Mouse (Mus musculus) hindbrain, embryonic 16.5 days (tissue): ENCODE data around the gene Helb. TPM values are rescaled to one million over a fixed set of nuclear protein-coding genes. Genes with fewer than 3 reads are reported as not detected.
"Not testable (repeated sequence)": the region's sequence is repeated elsewhere in the genome, so short reads cannot be mapped to it uniquely, and the experiment has no call there.

Source experiments
- ATAC-seq: fragments of 200-750 bp; cut with Nextera tagmentation; 2 replicates; pipeline ENCODE4 v1.8.0; 2017; ENCODE audit warnings: moderate TSS enrichment, moderate library complexity
- H3K27ac ChIP-seq: fragments of 300-500 bp; sonication (generic); 2 replicates; pipeline ENCODE4 v1.5.1; 2014; ENCODE audit warnings: low read depth, mild to moderate bottlenecking, control low read depth, low read length, moderate library complexity
- H3K27me3 ChIP-seq: fragments of 300-500 bp; sonication (generic); replicated peaks from 2 replicates; pipeline ENCODE4 v1.6.1; 2014; ENCODE audit warnings: low read length; ENCODE audit not compliant: control insufficient read depth, insufficient read depth
- H3K36me3 ChIP-seq: fragments of 300-500 bp; sonication (generic); 2 replicates; pipeline ENCODE4 v1.6.1; 2014; ENCODE audit warnings: mild to moderate bottlenecking, low read length, moderate library complexity, mixed read lengths; ENCODE audit not compliant: control insufficient read depth, insufficient read depth
- H3K4me1 ChIP-seq: fragments of 300-500 bp; sonication (generic); 2 replicates; pipeline ENCODE4 v1.6.1; 2014; ENCODE audit warnings: low read depth, low read length; ENCODE audit not compliant: control insufficient read depth, insufficient read depth
- H3K4me2 ChIP-seq: fragments of 300-500 bp; sonication (generic); 2 replicates; pipeline ENCODE4 v1.6.1; 2014; ENCODE audit warnings: mild to moderate bottlenecking, low read length, control low read depth, moderate library complexity
- H3K4me3 ChIP-seq: fragments of 300-500 bp; sonication (generic); 2 replicates; pipeline ENCODE4 v1.5.1; 2014; ENCODE audit warnings: mild to moderate bottlenecking, low read length, control low read depth, moderate library complexity
- H3K9ac ChIP-seq: fragments of 300-500 bp; sonication (generic); 2 replicates; pipeline ENCODE4 v1.6.1; 2014; ENCODE audit warnings: low read depth, mild to moderate bottlenecking, control low read depth, low read length, moderate library complexity
- H3K9me3 ChIP-seq: fragments of 300-500 bp; sonication (generic); 2 replicates; pipeline ENCODE4 v1.6.1; 2014; ENCODE audit warnings: mild to moderate bottlenecking, low read length, moderate library complexity; ENCODE audit not compliant: control insufficient read depth
- WGBS: fragments of 180-500 bp; shearing (Covaris S2); extraction: QIAGEN DNeasy Blood & Tissue Kit; methylation state at CpG from one replicate; pipeline ENCODE4 v1.1.7; 2014; 5-methylcytosine and 5-hydroxymethylcytosine counted together
- polyA plus RNA-seq: library from polyadenylated mRNA; unstranded; fragments of >200 nt; fragmentation: Nextera tagmentation; extraction: Ambion mirVana; gene quantifications from 2 replicates; pipeline ENCODE4 v1.2.1, GENCODE M21; 2015

Helb gene
- polyA plus RNA-seq, 1 experiment from 2014 or later: 1.9 TPM

- Histone ChIP-seq H3K27ac (no peak overlapping the region), H3K27me3 (no peaks in the 10 kb centered on the region), H3K9me3 (no peaks in the 10 kb centered on the region), H3K4me1 (no peaks in the 10 kb centered on the region), H3K9ac (no peak overlapping the region), H3K36me3 (no peaks in the 10 kb centered on the region), H3K4me3 (no peak overlapping the region), H3K4me2 (peak overlapping the region; percentile 37; the same call in 1 of the 2 replicates)
- 36% methylated on average over 13 of the region's 13 CpGs for WGBS
- ATAC-seq: no peak
Observed at GRCm38 (mm10) chr10:120128601-120129277, 16.0 kb upstream of the Helb start.

- Histone ChIP-seq H3K27ac (no peak overlapping the region), H3K36me3 (no peaks in the 10 kb centered on the region), H3K9ac (no peak overlapping the region), H3K4me1 (no peaks in the 10 kb centered on the region), H3K4me2 (no peak overlapping the region), H3K27me3 (no peaks in the 10 kb centered on the region), H3K9me3 (no peaks in the 10 kb centered on the region), H3K4me3 (no peak overlapping the region)
- ATAC-seq: no peak
- WGBS: 73% methylated on average over 10 of the region's 10 CpGs
Observed at GRCm38 (mm10) chr10:120125465-120125857, 12.7 kb upstream of the Helb start.

- Histone ChIP-seq H3K27ac (no peak overlapping the region), H3K4me1 (no peaks in the 10 kb centered on the region), H3K4me3 (no peak overlapping the region), H3K9me3 (no peaks in the 10 kb centered on the region), H3K36me3 (no peaks in the 10 kb centered on the region), H3K4me2 (no peak overlapping the region), H3K9ac (no peak overlapping the region), H3K27me3 (no peaks in the 10 kb centered on the region)
- 51% methylated on average over 7 of the region's 7 CpGs for WGBS
- peak; percentile 63; the same call in 1 of the 2 replicates for ATAC-seq
Observed at GRCm38 (mm10) chr10:120124801-120125464, 12.1 kb upstream of the Helb start.

- 90% methylated on average over 3 of the region's 3 CpGs for WGBS
- no peak for ATAC-seq
- H3K9ac ChIP-seq: no peak overlapping the region
Observed at GRCm38 (mm10) chr10:120123721-120124120, 10.9 kb upstream of the Helb start.

GRCm38 (mm10) chr10:120115249-120115648 lies 2.5 kb upstream of the Helb start:
- H3K4me3 ChIP-seq: no peak overlapping the region
- 100% methylated on average over 1 of the region's 1 CpGs for WGBS
- H3K36me3 ChIP-seq: no peaks in the 10 kb centered on the region
- no peak overlapping the region for H3K27ac ChIP-seq
- H3K4me1 ChIP-seq: peaks cover 2% of the 10 kb centered on the region; the same call in 1 of the 2 replicates
- no peak for ATAC-seq
- no peak overlapping the region for H3K9ac ChIP-seq
- no peak overlapping the region for H3K4me2 ChIP-seq
- H3K9me3 ChIP-seq: no peaks in the 10 kb centered on the region
- H3K27me3 ChIP-seq: no peaks in the 10 kb centered on the region

More at GRCm38 (mm10) chr10:120123721-120124120, 10.9 kb upstream of the Helb start:
- Histone ChIP-seq H3K27me3 (no peaks in the 10 kb centered on the region), H3K9me3 (no peaks in the 10 kb centered on the region), H3K4me3 (no peak overlapping the region), H3K36me3 (no peaks in the 10 kb centered on the region), H3K27ac (no peak overlapping the region), H3K4me1 (no peaks in the 10 kb centered on the region), H3K4me2 (no peak overlapping the region)

GRCm38 (mm10) chr10:120114493-120114892 lies 1.7 kb upstream of the Helb start:
- 41% methylated on average over 7 of the region's 7 CpGs for WGBS
- peaks cover 2% of the 10 kb centered on the region; the same call in 1 of the 2 replicates for H3K4me1 ChIP-seq
- no peak for ATAC-seq

GRCm38 (mm10) chr10:120113980-120114379 lies 1.2 kb upstream of the Helb start:
- Histone ChIP-seq H3K27ac (no peak overlapping the region), H3K27me3 (no peaks in the 10 kb centered on the region), H3K9me3 (no peaks in the 10 kb centered on the region), H3K4me3 (no peak overlapping the region), H3K4me2 (no peak overlapping the region), H3K9ac (no peak overlapping the region), H3K36me3 (no peaks in the 10 kb centered on the region), H3K4me1 (peaks cover 2% of the 10 kb centered on the region; the same call in 1 of the 2 replicates)
- 74% methylated on average over 6 of the region's 6 CpGs for WGBS
- ATAC-seq: no peak

More at GRCm38 (mm10) chr10:120114493-120114892, 1.7 kb upstream of the Helb start:
- Histone ChIP-seq H3K4me3 (no peak overlapping the region), H3K36me3 (no peaks in the 10 kb centered on the region), H3K27me3 (no peaks in the 10 kb centered on the region), H3K9ac (no peak overlapping the region), H3K27ac (no peak overlapping the region), H3K4me2 (no peak overlapping the region), H3K9me3 (no peaks in the 10 kb centered on the region)

- H3K27ac ChIP-seq, H3K27me3 ChIP-seq, H3K9me3 ChIP-seq, H3K9ac ChIP-seq, H3K36me3 ChIP-seq, ATAC-seq, H3K4me1 ChIP-seq: not testable (repeated sequence)
- Histone ChIP-seq H3K4me2 (peak overlapping the region; percentile 91), H3K4me3 (peak overlapping the region; percentile 70)
- 69% methylated on average over 9 of the region's 9 CpGs for WGBS
Observed at GRCm38 (mm10) chr10:120113482-120113881, 695 bp upstream of the Helb start.

GRCm38 (mm10) chr10:120111691-120112319 lies 982 bp downstream of the Helb start:
- Histone ChIP-seq H3K36me3 (no peaks in the 10 kb centered on the region), H3K4me3 (peak overlapping the region; percentile 70), H3K4me2 (peak overlapping the region; percentile 91), H3K9ac (no peak overlapping the region), H3K27ac (no peak overlapping the region), H3K4me1 (peaks cover 2% of the 10 kb centered on the region; the same call in 1 of the 2 replicates), H3K9me3 (no peaks in the 10 kb centered on the region), H3K27me3 (no peaks in the 10 kb centered on the region)
- 76% methylated on average over 3 of the region's 3 CpGs for WGBS
- ATAC-seq: no peak
